Mouse (Mus musculus) bone marrow, adult 2 months (tissue): Measurements from ENCODE around the gene Tmco1.

ENCODE experiments used
- CTCF ChIP-seq: fragments of 200-500 bp; IDR thresholded peaks from 2 replicates; pipeline ENCODE4 v1.5.1; 2011; ENCODE audit warnings: low read length, control low read depth; ENCODE audit not compliant: control insufficient read depth, insufficient read depth
- POLR2A ChIP-seq: fragments of 200-500 bp; IDR thresholded peaks from 2 replicates; pipeline ENCODE4 v1.6.1; 2011; ENCODE audit warnings: low read depth, mild to moderate bottlenecking, control low read depth, low read length, borderline replicate concordance; ENCODE audit not compliant: control insufficient read depth

GRCm38 (mm10) chr1:167378019-167378418, 69.8 kb downstream of the Tmco1 start:
- TF ChIP-seq POLR2A (no peak), CTCF (no peak)
